Mouse (Mus musculus) kidney, adult 2 months (tissue): ENCODE results near the gene Col6a1.

Experiments used
- CTCF ChIP-seq: fragments of 200-500 bp; conservative IDR thresholded peaks from 2 replicates; pipeline ENCODE4 v1.5.1; 2011; ENCODE audit warnings: low read depth, mild to moderate bottlenecking, control low read depth, low read length, moderate library complexity, mixed read lengths; ENCODE audit not compliant: insufficient read depth, insufficient read length
- POLR2A ChIP-seq: fragments of 200-500 bp; IDR thresholded peaks from one replicate; pipeline ENCODE4 v1.6.1; 2011; ENCODE audit warnings: low read depth, low read length, control low read depth

- TF ChIP-seq CTCF (no peak), POLR2A (no peak)
Measured at GRCm38 (mm10) chr10:76712500-76712899, 13.5 kb downstream of the Col6a1 start.
